Mouse (Mus musculus) stomach, embryonic 14.5 days (tissue): ENCODE data around the gene Snx30. TPM values are rescaled to one million over a fixed set of nuclear protein-coding genes. Genes with fewer than 3 reads are reported as not detected.

Source experiments
- ATAC-seq: fragments of 200-750 bp; cut with Nextera tagmentation; 2 replicates; pipeline ENCODE4 v1.8.0; 2017; ENCODE audit warnings: low read depth, moderate TSS enrichment; ENCODE audit not compliant: insufficient number of reproducible peaks, insufficient read depth, low FRiP score
- H3K27ac ChIP-seq: fragments of 300-500 bp; sonication (generic); 2 replicates; pipeline ENCODE4 v1.5.1; 2014; ENCODE audit warnings: mild to moderate bottlenecking, low read length, moderate library complexity, mixed read lengths
- H3K27me3 ChIP-seq: fragments of 300-500 bp; sonication (generic); 2 replicates; pipeline ENCODE4 v1.6.1; 2014; ENCODE audit warnings: low read length, control low read depth, mixed read lengths; ENCODE audit not compliant: control insufficient read depth, insufficient read depth
- H3K36me3 ChIP-seq: fragments of 300-500 bp; sonication (generic); 2 replicates; pipeline ENCODE4 v1.6.1; 2014; ENCODE audit warnings: mild to moderate bottlenecking, control low read depth, low read length, moderate library complexity, mixed read lengths; ENCODE audit not compliant: control insufficient read depth, insufficient read depth
- H3K4me1 ChIP-seq: fragments of 300-500 bp; sonication (generic); 2 replicates; pipeline ENCODE4 v1.6.1; 2014; ENCODE audit warnings: low read length, control low read depth, mixed read lengths; ENCODE audit not compliant: control insufficient read depth, insufficient read depth
- H3K4me2 ChIP-seq: fragments of 300-500 bp; sonication (generic); replicated peaks from 2 replicates; pipeline ENCODE4 v1.6.1; 2014; ENCODE audit warnings: low read depth, low read length, control low read depth
- H3K4me3 ChIP-seq: fragments of 300-500 bp; sonication (generic); 2 replicates; pipeline ENCODE4 v1.5.1; 2014; ENCODE audit warnings: low read depth, low read length, control low read depth
- H3K9ac ChIP-seq: fragments of 300-500 bp; sonication (generic); replicated peaks from 2 replicates; pipeline ENCODE4 v1.6.1; 2014; ENCODE audit warnings: low read depth, mild to moderate bottlenecking, control low read depth, low read length, moderate library complexity, mixed read lengths
- H3K9me3 ChIP-seq: fragments of 300-500 bp; sonication (generic); 2 replicates; pipeline ENCODE4 v1.6.1; 2016; ENCODE audit warnings: low read depth, low read length, control low read depth; ENCODE audit not compliant: control insufficient read depth
- WGBS: fragments of 180-500 bp; shearing (Covaris S2); extraction: QIAGEN DNeasy Blood & Tissue Kit; methylation state at CpG from one replicate; pipeline ENCODE4 v1.1.7; 2014; 5-methylcytosine and 5-hydroxymethylcytosine counted together
- polyA plus RNA-seq: library from polyadenylated mRNA; unstranded; fragments of >200 nt; fragmentation: Nextera tagmentation; extraction: Ambion mirVana; gene quantifications from 2 replicates; pipeline ENCODE4 v1.2.1, GENCODE M21; 2014

Gene Snx30
- polyA plus RNA-seq, 1 experiment from 2014 or later, result 8.9 TPM

- no peak overlapping the region for H3K27ac ChIP-seq
- H3K27me3 ChIP-seq, result no peaks in the 10 kb centered on the region
These were observed 68.2 kb downstream of the Snx30 start for GRCm38 (mm10) chr4:59873830-59874229.

GRCm38 (mm10) chr4:59876570-59876969 is 70.9 kb downstream of the Snx30 start:
- H3K27ac ChIP-seq, result no peak overlapping the region
- no peak overlapping the region for H3K4me2 ChIP-seq
- no peaks in the 10 kb centered on the region for H3K36me3 ChIP-seq
- H3K4me1 ChIP-seq, result no peaks in the 10 kb centered on the region
- 88% methylated on average over 6 of the region's 6 CpGs for WGBS
- no peaks in the 10 kb centered on the region for H3K27me3 ChIP-seq
- no peak for ATAC-seq
- H3K9me3 ChIP-seq, result no peaks in the 10 kb centered on the region
- H3K4me3 ChIP-seq, result no peak overlapping the region
- no peak overlapping the region for H3K9ac ChIP-seq

More at GRCm38 (mm10) chr4:59873830-59874229, 68.2 kb downstream of the Snx30 start:
- no peak overlapping the region for H3K4me2 ChIP-seq
- 0 out of 2 replicates have a peak, but pooled peaks cover 5% of the 10 kb centered on the region for H3K4me1 ChIP-seq
- H3K36me3 ChIP-seq, result no peaks in the 10 kb centered on the region
- no peak for ATAC-seq
- no peak overlapping the region for H3K4me3 ChIP-seq
- no peaks in the 10 kb centered on the region for H3K9me3 ChIP-seq
- 61% methylated on average over 5 of the region's 5 CpGs for WGBS
- H3K9ac ChIP-seq, result no peak overlapping the region

DNA sequence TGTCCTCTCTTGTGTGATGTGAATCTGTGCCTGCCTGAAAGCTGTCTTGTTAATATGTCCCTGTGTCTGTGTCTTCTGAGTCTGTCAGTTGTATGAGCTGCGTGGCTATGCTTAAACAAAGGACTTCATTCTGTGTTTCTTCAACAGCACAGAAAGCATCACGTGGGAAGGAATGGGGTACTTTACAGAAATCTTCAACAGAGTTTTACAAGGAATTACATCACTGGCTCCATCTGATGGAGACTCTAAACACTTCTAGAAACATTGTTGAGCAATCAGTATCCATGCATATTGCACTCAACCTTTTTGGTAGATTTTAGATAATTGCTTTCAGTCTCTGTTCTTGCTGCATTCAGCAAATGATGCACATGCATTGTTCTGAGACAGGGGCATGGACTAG is 71.4 kb downstream of the Snx30 start:
- Histone ChIP-seq H3K4me1 (no peaks in the 10 kb centered on the region), H3K9ac (no peak overlapping the region), H3K27me3 (no peaks in the 10 kb centered on the region), H3K27ac (no peak overlapping the region), H3K4me2 (no peak overlapping the region), H3K36me3 (no peaks in the 10 kb centered on the region), H3K9me3 (no peaks in the 10 kb centered on the region), H3K4me3 (no peak overlapping the region)
- WGBS, result 84% methylated on average over 2 of the region's 2 CpGs
- no peak for ATAC-seq

- Histone ChIP-seq H3K36me3 (no peaks in the 10 kb centered on the region; the same call in 1 of the 2 replicates), H3K4me3 (no peak overlapping the region), H3K9me3 (no peaks in the 10 kb centered on the region), H3K4me2 (no peak overlapping the region), H3K27ac (no peak overlapping the region), H3K27me3 (no peaks in the 10 kb centered on the region), H3K9ac (no peak overlapping the region), H3K4me1 (no peaks in the 10 kb centered on the region)
- no peak for ATAC-seq
- 79% methylated on average over 8 of the region's 8 CpGs for WGBS
These were observed 73.0 kb downstream of the Snx30 start for GRCm38 (mm10) chr4:59878595-59878994.

- Histone ChIP-seq H3K27me3 (no peaks in the 10 kb centered on the region), H3K4me2 (no peak overlapping the region), H3K4me1 (no peaks in the 10 kb centered on the region), H3K9ac (no peak overlapping the region), H3K27ac (no peak overlapping the region), H3K9me3 (no peaks in the 10 kb centered on the region), H3K4me3 (no peak overlapping the region), H3K36me3 (no peaks in the 10 kb centered on the region; the same call in 1 of the 2 replicates)
- no peak for ATAC-seq
- 93% methylated on average over 3 of the region's 3 CpGs for WGBS
These were observed 73.8 kb downstream of the Snx30 start for GRCm38 (mm10) chr4:59879444-59879843.

DNA sequence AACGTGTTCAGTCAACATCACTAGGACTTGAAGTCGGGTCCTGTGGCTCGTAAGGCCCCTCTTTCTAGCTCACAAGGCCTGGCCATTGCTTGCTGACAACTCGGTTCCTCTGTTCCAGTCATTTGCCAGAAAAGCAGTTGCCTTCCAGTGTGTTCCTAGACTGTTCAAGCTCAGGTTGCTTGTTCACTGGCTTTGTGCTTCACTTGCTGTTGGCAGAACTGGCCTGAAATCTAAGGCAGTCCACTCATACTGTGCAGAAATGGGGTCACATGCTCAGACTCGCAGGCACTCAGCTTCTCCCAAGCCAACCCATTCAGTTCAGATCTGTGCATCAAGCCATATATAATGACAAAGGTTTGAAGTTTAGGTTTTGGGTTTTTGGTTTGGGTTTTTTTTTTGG is 75.1 kb downstream of the Snx30 start:
- Histone ChIP-seq H3K27me3 (no peaks in the 10 kb centered on the region), H3K9ac (no peak overlapping the region), H3K4me1 (no peaks in the 10 kb centered on the region), H3K9me3 (no peaks in the 10 kb centered on the region), H3K36me3 (no peaks in the 10 kb centered on the region; the same call in 1 of the 2 replicates), H3K27ac (no peak overlapping the region), H3K4me3 (no peak overlapping the region), H3K4me2 (no peak overlapping the region)
- no peak for ATAC-seq
- WGBS, result 83% methylated on average over 5 of the region's 5 CpGs

DNA sequence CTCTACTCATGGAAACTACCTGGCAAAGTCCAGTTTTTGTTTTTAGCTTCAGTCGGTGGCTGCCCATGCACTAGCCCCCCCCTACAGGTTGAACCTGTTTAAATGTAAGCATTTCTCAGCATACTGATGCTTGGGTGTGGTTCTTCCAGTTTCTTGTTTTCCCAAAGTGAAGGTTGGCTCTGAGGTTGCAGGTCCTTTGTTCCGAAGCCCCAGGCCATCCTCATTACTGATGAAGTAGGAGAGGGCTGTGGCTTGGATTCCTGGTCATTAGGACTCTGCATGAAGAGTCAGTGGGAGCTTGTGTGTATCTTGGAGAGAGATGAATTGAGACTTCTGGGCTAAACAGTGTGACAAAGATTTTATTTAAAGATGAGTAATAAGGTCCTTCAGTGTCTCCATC is 75.6 kb downstream of the Snx30 start:
- Histone ChIP-seq H3K9ac (no peak overlapping the region), H3K27me3 (no peaks in the 10 kb centered on the region), H3K4me1 (no peaks in the 10 kb centered on the region), H3K4me3 (no peak overlapping the region), H3K36me3 (no peaks in the 10 kb centered on the region; the same call in 1 of the 2 replicates), H3K4me2 (no peak overlapping the region), H3K9me3 (no peaks in the 10 kb centered on the region), H3K27ac (no peak overlapping the region)
- WGBS, result 55% methylated on average over 2 of the region's 2 CpGs
- ATAC-seq, result peak; percentile 25; the same call in 1 of the 2 replicates

DNA sequence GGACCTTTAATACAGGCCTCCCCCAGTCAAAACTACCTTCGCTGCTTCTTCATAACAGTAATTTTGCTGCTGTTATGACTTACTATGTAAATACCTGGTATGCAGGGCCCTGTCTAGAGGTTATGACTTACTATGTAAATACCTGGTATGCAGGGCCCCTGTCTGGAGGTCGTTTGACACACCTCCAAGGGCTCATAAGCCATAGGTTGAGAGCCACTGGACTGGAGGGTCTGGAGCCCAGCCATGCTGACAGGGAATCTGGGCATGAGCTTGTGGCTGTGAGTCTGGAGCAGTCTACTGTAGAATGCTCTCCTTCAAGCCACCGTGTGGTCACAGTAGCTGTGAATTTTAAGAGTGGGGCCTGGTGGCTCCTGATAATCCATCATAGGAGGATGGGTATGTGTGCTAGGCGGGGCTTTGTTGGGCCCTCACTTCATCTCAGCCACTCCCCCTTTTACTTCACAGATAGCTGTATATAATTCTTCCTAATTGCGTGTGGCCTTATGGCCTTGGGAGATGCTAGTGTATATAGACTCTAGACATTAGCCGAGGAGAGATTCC is 78.6 kb downstream of the Snx30 start:
- Histone ChIP-seq H3K36me3 (no peaks in the 10 kb centered on the region; the same call in 1 of the 2 replicates), H3K4me3 (no peak overlapping the region), H3K9ac (no peak overlapping the region), H3K27me3 (no peaks in the 10 kb centered on the region), H3K4me2 (no peak overlapping the region), H3K9me3 (no peaks in the 10 kb centered on the region), H3K27ac (no peak overlapping the region), H3K4me1 (no peaks in the 10 kb centered on the region)
- peak; percentile 28; the same call in 1 of the 2 replicates for ATAC-seq
- WGBS, result 67% methylated on average over 6 of the region's 6 CpGs

DNA sequence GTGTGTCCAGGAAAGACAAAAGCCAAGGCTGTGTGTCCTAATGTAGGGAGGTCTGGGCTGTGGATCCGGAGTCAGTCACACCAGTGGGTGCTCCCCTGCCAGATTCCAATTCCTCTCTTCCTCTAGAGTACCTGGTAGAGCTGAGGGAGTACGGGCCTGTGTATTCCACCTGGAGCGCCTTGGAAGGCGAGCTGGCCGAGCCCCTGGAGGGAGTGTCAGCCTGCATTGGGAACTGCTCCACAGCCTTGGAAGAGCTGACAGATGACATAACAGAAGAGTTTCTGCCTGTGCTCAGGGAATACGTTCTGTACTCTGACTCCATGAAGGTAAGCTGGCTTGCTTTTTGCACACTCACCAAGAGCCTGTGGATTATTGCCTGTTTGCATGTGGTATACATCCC is 80.6 kb downstream of the Snx30 start:
- Histone ChIP-seq H3K4me1 (no peaks in the 10 kb centered on the region), H3K9me3 (no peaks in the 10 kb centered on the region), H3K4me2 (no peak overlapping the region), H3K36me3 (no peaks in the 10 kb centered on the region; the same call in 1 of the 2 replicates), H3K27ac (no peak overlapping the region), H3K27me3 (no peaks in the 10 kb centered on the region), H3K4me3 (no peak overlapping the region), H3K9ac (no peak overlapping the region)
- no peak for ATAC-seq
- WGBS, result 85% methylated on average over 6 of the region's 6 CpGs
